Mouse (Mus musculus): ENCODE results near the gene Trappc13. TPM values are rescaled to one million over a fixed set of nuclear protein-coding genes. Genes with fewer than 3 reads are reported as not detected.

Gene Trappc13
- polyA plus RNA-seq, 1 experiment: 31.5 TPM

- Histone ChIP-seq H3K27me3 (ENCODE audit: control insufficient read depth, insufficient read depth, low read length) (no peaks in the 10 kb centered on the region), H3K4me3 (replicated peaks; ENCODE audit: insufficient read depth, low read depth, low read length) (no peak overlapping the region), H3K27ac (ENCODE audit: insufficient read depth, low read length) (no peak overlapping the region), H3K4me1 (ENCODE audit: control insufficient read depth, insufficient read depth, low read length) (0 out of 2 replicates have a peak, but pooled peaks cover 2% of the 10 kb centered on the region)
- no peak for DNase-seq
- TF ChIP-seq CTCF (IDR thresholded peaks at IDR 0.05; ENCODE audit: borderline replicate concordance, insufficient read depth, low read depth, low read length) (no peak), POLR2A (IDR thresholded peaks at IDR 0.05; ENCODE audit: borderline replicate concordance, insufficient read depth, low read length) (no peak)
- 73% methylated on average over 3 of the region's 3 CpGs for WGBS
These were observed 1.4 kb downstream of the Trappc13 start for GRCm38 (mm10) chr13:104176874-104177273.

- DNase-seq: no peak
- Histone ChIP-seq H3K27ac (ENCODE audit: insufficient read depth, low read length) (no peak overlapping the region), H3K27me3 (ENCODE audit: control insufficient read depth, insufficient read depth, low read length) (no peaks in the 10 kb centered on the region), H3K4me3 (replicated peaks; ENCODE audit: insufficient read depth, low read depth, low read length) (no peak overlapping the region), H3K4me1 (ENCODE audit: control insufficient read depth, insufficient read depth, low read length) (0 out of 2 replicates have a peak, but pooled peaks cover 2% of the 10 kb centered on the region)
- TF ChIP-seq CTCF (IDR thresholded peaks at IDR 0.05; ENCODE audit: borderline replicate concordance, insufficient read depth, low read depth, low read length) (no peak), POLR2A (IDR thresholded peaks at IDR 0.05; ENCODE audit: borderline replicate concordance, insufficient read depth, low read length) (no peak)
These were observed 5.8 kb downstream of the Trappc13 start for GRCm38 (mm10) chr13:104172498-104172897.

GRCm38 (mm10) chr13:104171711-104172110 is 6.6 kb downstream of the Trappc13 start:
- H3K4me3 ChIP-seq (replicated peaks; ENCODE audit: insufficient read depth, low read depth, low read length): no peak overlapping the region
- 88% methylated on average over 5 of the region's 5 CpGs for WGBS
- TF ChIP-seq POLR2A (IDR thresholded peaks at IDR 0.05; ENCODE audit: borderline replicate concordance, insufficient read depth, low read length): no peak
- TF ChIP-seq CTCF (IDR thresholded peaks at IDR 0.05; ENCODE audit: borderline replicate concordance, insufficient read depth, low read depth, low read length): no peak
- no peak for DNase-seq
- no peaks in the 10 kb centered on the region for H3K27me3 ChIP-seq (ENCODE audit: control insufficient read depth, insufficient read depth, low read length)
- no peak overlapping the region for H3K27ac ChIP-seq (ENCODE audit: insufficient read depth, low read length)
- H3K4me1 ChIP-seq (ENCODE audit: control insufficient read depth, insufficient read depth, low read length): 0 out of 2 replicates have a peak, but pooled peaks cover 2% of the 10 kb centered on the region

- Histone ChIP-seq H3K4me1 (ENCODE audit: control insufficient read depth, insufficient read depth, low read length) (no peaks in the 10 kb centered on the region), H3K27me3 (ENCODE audit: control insufficient read depth, insufficient read depth, low read length) (no peaks in the 10 kb centered on the region), H3K27ac (ENCODE audit: insufficient read depth, low read length) (no peak overlapping the region), H3K4me3 (replicated peaks; ENCODE audit: insufficient read depth, low read depth, low read length) (no peak overlapping the region)
- DNase-seq: no peak
- TF ChIP-seq POLR2A (IDR thresholded peaks at IDR 0.05; ENCODE audit: borderline replicate concordance, insufficient read depth, low read length) (no peak), CTCF (IDR thresholded peaks at IDR 0.05; ENCODE audit: borderline replicate concordance, insufficient read depth, low read depth, low read length) (no peak)
- WGBS: 90% methylated on average over 1 of the region's 1 CpGs
These were observed 22.6 kb downstream of the Trappc13 start for GRCm38 (mm10) chr13:104155686-104156085.

GRCm38 (mm10) chr13:104155106-104155505 is 23.2 kb downstream of the Trappc13 start:
- TF ChIP-seq POLR2A (IDR thresholded peaks at IDR 0.05; ENCODE audit: borderline replicate concordance, insufficient read depth, low read length) (no peak), CTCF (IDR thresholded peaks at IDR 0.05; ENCODE audit: borderline replicate concordance, insufficient read depth, low read depth, low read length) (no peak)
- H3K27me3 ChIP-seq (ENCODE audit: control insufficient read depth, insufficient read depth, low read length): no peaks in the 10 kb centered on the region
- WGBS: 92% methylated on average over 7 of the region's 7 CpGs

GRCm38 (mm10) chr13:104154180-104154579 is 24.1 kb downstream of the Trappc13 start:
- H3K27ac ChIP-seq (ENCODE audit: insufficient read depth, low read length): no peak overlapping the region
- H3K4me3 ChIP-seq (replicated peaks; ENCODE audit: insufficient read depth, low read depth, low read length): no peak overlapping the region
- 96% methylated on average over 5 of the region's 5 CpGs for WGBS

More at GRCm38 (mm10) chr13:104155106-104155505, 23.2 kb downstream of the Trappc13 start:
- H3K27ac ChIP-seq (ENCODE audit: insufficient read depth, low read length): no peak overlapping the region
- H3K4me3 ChIP-seq (replicated peaks; ENCODE audit: insufficient read depth, low read depth, low read length): no peak overlapping the region
- no peaks in the 10 kb centered on the region for H3K4me1 ChIP-seq (ENCODE audit: control insufficient read depth, insufficient read depth, low read length)
- no peak for DNase-seq

GRCm38 (mm10) chr13:104145646-104146045 is 32.6 kb downstream of the Trappc13 start:
- 87% methylated on average over 3 of the region's 3 CpGs for WGBS
- Histone ChIP-seq H3K27ac (ENCODE audit: insufficient read depth, low read length) (no peak overlapping the region), H3K27me3 (ENCODE audit: control insufficient read depth, insufficient read depth, low read length) (no peaks in the 10 kb centered on the region), H3K4me1 (ENCODE audit: control insufficient read depth, insufficient read depth, low read length) (no peaks in the 10 kb centered on the region), H3K4me3 (replicated peaks; ENCODE audit: insufficient read depth, low read depth, low read length) (no peak overlapping the region)
- TF ChIP-seq CTCF (IDR thresholded peaks at IDR 0.05; ENCODE audit: borderline replicate concordance, insufficient read depth, low read depth, low read length) (no peak), POLR2A (IDR thresholded peaks at IDR 0.05; ENCODE audit: borderline replicate concordance, insufficient read depth, low read length) (no peak)
- no peak for DNase-seq

More at GRCm38 (mm10) chr13:104154180-104154579, 24.1 kb downstream of the Trappc13 start:
- no peaks in the 10 kb centered on the region for H3K4me1 ChIP-seq (ENCODE audit: control insufficient read depth, insufficient read depth, low read length)
- H3K27me3 ChIP-seq (ENCODE audit: control insufficient read depth, insufficient read depth, low read length): no peaks in the 10 kb centered on the region
- DNase-seq: no peak
- TF ChIP-seq CTCF (IDR thresholded peaks at IDR 0.05; ENCODE audit: borderline replicate concordance, insufficient read depth, low read depth, low read length): no peak
- no peak for TF ChIP-seq POLR2A (IDR thresholded peaks at IDR 0.05; ENCODE audit: borderline replicate concordance, insufficient read depth, low read length)

GRCm38 (mm10) chr13:104144871-104145270 is 33.4 kb downstream of the Trappc13 start:
- no peak for TF ChIP-seq CTCF (IDR thresholded peaks at IDR 0.05; ENCODE audit: borderline replicate concordance, insufficient read depth, low read depth, low read length)
- no peak for TF ChIP-seq POLR2A (IDR thresholded peaks at IDR 0.05; ENCODE audit: borderline replicate concordance, insufficient read depth, low read length)
- Histone ChIP-seq H3K27ac (ENCODE audit: insufficient read depth, low read length) (no peak overlapping the region), H3K4me3 (replicated peaks; ENCODE audit: insufficient read depth, low read depth, low read length) (no peak overlapping the region), H3K27me3 (ENCODE audit: control insufficient read depth, insufficient read depth, low read length) (no peaks in the 10 kb centered on the region), H3K4me1 (ENCODE audit: control insufficient read depth, insufficient read depth, low read length) (no peaks in the 10 kb centered on the region)
- no peak for DNase-seq
- WGBS: 75% methylated on average over 9 of the region's 9 CpGs
